Mouse (Mus musculus) lung, adult 18-20 months (tissue): ENCODE data around the gene Htr5a.

Source experiments
- DNase-seq, 2 experiments: peaks; one replicate each; pipeline ENCODE4 v3.0.0; 2022; ENCODE audit warnings: mixed read lengths in 2 of 2

Gene Htr5a

DNA sequence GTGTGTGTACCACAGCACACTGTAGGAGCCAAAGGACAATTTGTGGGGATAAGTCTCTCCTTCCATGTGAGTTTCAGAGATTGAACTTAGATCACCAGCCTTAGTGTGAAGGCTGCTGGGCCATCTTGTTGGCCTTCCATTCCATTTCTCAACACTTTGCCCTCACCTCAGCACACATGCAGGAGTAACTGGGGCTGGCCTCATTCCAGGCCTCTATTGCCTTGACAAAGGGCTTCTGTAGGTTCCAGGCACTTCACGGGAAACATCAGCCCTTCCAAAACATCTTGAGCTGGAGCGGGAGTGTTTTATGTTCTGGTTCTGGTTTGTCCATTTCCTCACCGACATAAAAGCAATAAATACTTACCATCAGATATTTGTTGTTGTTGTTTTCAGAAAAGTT, 54.0 kb downstream of the Htr5a start:
- no peak for DNase-seq

DNA sequence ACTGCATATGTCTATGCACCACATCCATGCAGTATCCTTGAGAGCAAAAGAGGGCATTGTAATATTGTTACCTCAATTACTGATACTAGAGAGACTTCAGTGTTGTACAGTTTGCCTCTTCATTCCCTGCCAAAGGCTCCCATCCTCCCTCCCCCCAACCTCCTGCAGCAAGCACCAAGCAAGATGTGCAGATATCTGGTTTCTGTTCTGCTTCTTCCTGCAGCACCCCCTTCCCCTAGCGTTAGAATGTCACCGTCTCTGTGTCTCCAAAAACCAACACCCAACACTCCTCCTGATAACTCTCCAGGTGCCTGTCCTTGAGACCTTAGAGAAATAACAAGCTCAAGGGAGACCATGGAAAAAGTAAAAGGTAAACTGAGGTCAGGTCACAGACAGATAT, 57.8 kb downstream of the Htr5a start:
- no peak for DNase-seq

DNA sequence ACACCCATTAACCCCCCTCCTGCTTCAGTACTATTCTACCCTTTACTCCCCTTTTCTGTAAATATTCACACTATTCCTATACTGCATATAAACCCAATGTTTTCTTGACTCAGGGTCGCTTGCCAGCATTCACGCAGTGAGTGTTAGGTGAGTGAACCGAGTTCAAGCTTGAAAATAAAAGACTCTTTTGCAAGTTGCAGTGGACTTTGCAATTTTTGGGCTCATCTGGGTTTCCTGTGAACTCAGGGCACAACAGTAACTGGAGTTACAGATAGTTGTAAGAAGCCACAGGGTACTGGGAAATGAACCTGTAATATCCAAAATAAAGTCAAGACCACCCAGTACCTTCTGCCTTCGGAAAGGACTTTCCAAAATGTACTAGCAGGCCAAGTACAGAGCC, 58.2 kb downstream of the Htr5a start:
- no peak for DNase-seq
